Mouse (Mus musculus): Measurements from ENCODE around the gene Tceanc2.

DNA sequence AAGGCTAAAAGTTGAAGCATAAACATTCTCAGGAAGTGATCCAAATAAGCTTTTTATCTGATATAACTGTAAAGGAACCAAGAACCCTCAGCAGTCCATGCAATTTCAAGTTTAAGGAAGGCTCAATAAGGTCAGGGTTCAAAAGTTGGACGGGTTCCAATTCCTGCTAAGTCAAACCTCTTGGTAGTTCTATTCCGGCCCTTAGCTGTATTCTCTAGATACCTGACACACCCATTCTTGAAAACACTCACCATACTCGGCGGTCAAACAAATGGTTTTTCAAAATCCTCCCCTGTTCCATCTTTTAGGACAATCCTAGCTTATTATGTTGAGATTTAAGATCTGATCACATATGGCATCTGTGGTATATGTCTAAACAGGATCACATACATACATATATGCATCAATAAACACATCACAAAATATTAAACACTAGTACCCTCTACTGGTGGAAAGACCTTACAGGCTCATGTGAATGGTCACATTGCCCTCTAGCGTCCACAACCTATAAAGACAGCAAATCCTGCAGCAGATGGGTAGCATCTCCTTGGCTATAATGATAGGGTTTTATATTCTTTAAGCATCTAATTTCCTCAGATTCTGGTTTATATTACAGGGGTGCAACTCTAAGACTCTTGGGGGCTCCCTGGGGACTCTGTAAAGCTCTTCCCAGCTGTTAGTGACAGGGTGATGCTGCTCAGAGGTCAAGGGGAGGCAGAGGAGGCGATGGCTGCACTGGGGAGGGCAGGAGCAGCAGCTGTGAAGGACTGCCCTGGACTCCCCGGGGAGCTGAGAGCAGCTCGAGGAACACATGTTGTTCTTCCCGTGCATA lies 14.9 kb downstream of the Tceanc2 start:
- peak; percentile 83 for TF ChIP-seq CTCF (IDR thresholded peaks at IDR 0.05; ENCODE audit: borderline replicate concordance, insufficient read depth, low read depth, low read length)
- TF ChIP-seq POLR2A (IDR thresholded peaks at IDR 0.05; ENCODE audit: borderline replicate concordance, insufficient read depth, low read length), result no peak

Measured in cerebellum, adult 2 months (tissue).